In genomic region chr19:11485746-11486145, GRCm38 (mm10) we compare ENCODE assay signal across 18 mouse cellular contexts. TPM values are rescaled to one million over a fixed set of nuclear protein-coding genes. Genes with fewer than 3 reads are reported as not detected.
DNase-seq lines count a peak whose midpoint lies in the region; ATAC-seq lines count a peak whose summit lies in the region.
"Had no signal": no experiment of that assay in that cellular context is flagged by ENCODE, and none has a peak within 500 bp of the region (broad histone marks: within the 10 kb centered on the region; RNA-seq: fewer than 3 reads in every experiment).

Gene Gm8369, plus strand, starts transcription at chr19:11485938.

- no peak within 1 kb of the TSS for H3K4me2 ChIP-seq in midbrain, embryonic 15.5 days
- no peak within 1 kb of the TSS for H3K4me2 ChIP-seq in forebrain, embryonic 15.5 days (replicated peaks)
- H3K4me2 ChIP-seq: heart, embryonic 11.5 days; hindbrain, embryonic 13.5 days; limb, embryonic 13.5 days; midbrain, embryonic 13.5 days had no signal

- intact Hi-C loops in left cerebral cortex, postnatal 36 days (cut with DNase I), result no loop called here

- ATAC-seq in midbrain, embryonic 15.5 days (replicated peaks), result no peak
- ATAC-seq in forebrain, embryonic 15.5 days (replicated peaks), result no peak
- ATAC-seq: midbrain, embryonic 13.5 days had no signal

- peak; percentile 40 to 56 for DNase-seq in frontal cortex, adult 2 months (ENCODE audit: extremely low spot score in 1 of 2, low spot score in 1 of 2)
- DNase-seq in frontal cortex, postnatal 25 days (ENCODE audit: low spot score in 2 of 2), result no peak
- DNase-seq in CD4-positive helper T cell, adult 2 months (ENCODE audit: low read depth, low spot score), result peak; percentile 89
- DNase-seq in layer of hippocampus, adult 18-20 months (ENCODE audit: low spot score in 2 of 2), result peak; percentile 26 to 82
- peak; percentile 15 to 34 for DNase-seq in left cerebral cortex, postnatal 36 days (ENCODE audit: low spot score in 2 of 2)
- no peak for DNase-seq in forebrain, embryonic 10.5 days (ENCODE audit: extremely low spot score, low spot score)
- DNase-seq: cerebellum, adult 11-12 months; spleen, adult 18-20 months; thymus, postnatal 14 days had no signal

- H3K36me3 ChIP-seq in forebrain, embryonic 10.5 days (replicated peaks), result no peaks in the 10 kb centered on the region
- no peaks in the 10 kb centered on the region for H3K36me3 ChIP-seq in midbrain, embryonic 15.5 days (replicated peaks)
- H3K36me3 ChIP-seq in forebrain, embryonic 15.5 days, result no peaks in the 10 kb centered on the region
- H3K36me3 ChIP-seq: hindbrain, embryonic 13.5 days; limb, embryonic 13.5 days; midbrain, embryonic 13.5 days had no signal

- 86% methylated on average over 2 of the region's 2 CpGs for WGBS in forebrain, embryonic 10.5 days
- 86% methylated on average over 2 of the region's 2 CpGs for WGBS in midbrain, embryonic 15.5 days
- WGBS in forebrain, embryonic 15.5 days, result 89% methylated on average over 2 of the region's 2 CpGs

- H3K9me3 ChIP-seq in forebrain, embryonic 10.5 days, result no peaks in the 10 kb centered on the region
- H3K9me3 ChIP-seq in midbrain, embryonic 15.5 days, result no peaks in the 10 kb centered on the region
- H3K9me3 ChIP-seq in forebrain, embryonic 15.5 days, result no peaks in the 10 kb centered on the region
- H3K9me3 ChIP-seq: hindbrain, embryonic 13.5 days; limb, embryonic 13.5 days; midbrain, embryonic 13.5 days had no signal

- no peaks in the 10 kb centered on the region for H3K4me1 ChIP-seq in forebrain, embryonic 10.5 days
- H3K4me1 ChIP-seq in midbrain, embryonic 15.5 days, result no peaks in the 10 kb centered on the region
- no peaks in the 10 kb centered on the region for H3K4me1 ChIP-seq in forebrain, embryonic 15.5 days
- H3K4me1 ChIP-seq: hindbrain, embryonic 13.5 days; limb, embryonic 13.5 days; midbrain, embryonic 13.5 days had no signal

- H3K4me3 ChIP-seq in forebrain, embryonic 10.5 days, result no peak within 1 kb of the TSS
- H3K4me3 ChIP-seq in midbrain, embryonic 15.5 days, result no peak within 1 kb of the TSS
- H3K4me3 ChIP-seq in forebrain, embryonic 15.5 days, result no peak within 1 kb of the TSS
- H3K4me3 ChIP-seq: hindbrain, embryonic 13.5 days; limb, embryonic 13.5 days; midbrain, embryonic 13.5 days had no signal

- no peak within 1 kb of the TSS for H3K27ac ChIP-seq in forebrain, embryonic 10.5 days
- no peak within 1 kb of the TSS for H3K27ac ChIP-seq in midbrain, embryonic 15.5 days
- H3K27ac ChIP-seq in forebrain, embryonic 15.5 days (replicated peaks), result no peak within 1 kb of the TSS
- H3K27ac ChIP-seq: hindbrain, embryonic 13.5 days; limb, embryonic 13.5 days; midbrain, embryonic 13.5 days had no signal

- no peak within 1 kb of the TSS for H3K9ac ChIP-seq in midbrain, embryonic 15.5 days
- no peak within 1 kb of the TSS for H3K9ac ChIP-seq in forebrain, embryonic 15.5 days (replicated peaks)
- H3K9ac ChIP-seq: hindbrain, embryonic 13.5 days; limb, embryonic 13.5 days; midbrain, embryonic 13.5 days had no signal

- no peaks in the 10 kb centered on the region for H3K27me3 ChIP-seq in forebrain, embryonic 10.5 days (ENCODE audit: poor library complexity, severe bottlenecking)
- H3K27me3 ChIP-seq in midbrain, embryonic 15.5 days (replicated peaks), result no peaks in the 10 kb centered on the region
- no peaks in the 10 kb centered on the region for H3K27me3 ChIP-seq in forebrain, embryonic 15.5 days
- H3K27me3 ChIP-seq: hindbrain, embryonic 13.5 days; limb, embryonic 13.5 days; midbrain, embryonic 13.5 days had no signal

RNA-seq across cellular contexts. Expression of gene Gm8369, which starts in this region (rescaled TPM):
- 0.23 and 1.0 TPM in 2 replicates for polyA plus RNA-seq in frontal cortex, adult 2 months (2012; rRNA removed)
- under 1 TPM in 1 of 2 experiments, not detected in 1; 0.20 TPM for total RNA-seq in layer of hippocampus, adult 18-20 months (2021)
- total RNA-seq in left cerebral cortex, postnatal 36 days (2021), result 1 to 10 TPM in 1 of 2 experiments, under 1 TPM in 1; 0.59 to 1.2 TPM
- not detected in 2 replicates for polyA plus RNA-seq in forebrain, embryonic 10.5 days (2016; fragmentation: Nextera tagmentation; extraction: Ambion mirVana)
- polyA plus RNA-seq in midbrain, embryonic 15.5 days (2015; fragmentation: Nextera tagmentation; extraction: Ambion mirVana), result not detected in 2 replicates
- not detected in 2 replicates for polyA plus RNA-seq in forebrain, embryonic 15.5 days (2015; fragmentation: Nextera tagmentation; extraction: Ambion mirVana)
- polyA plus RNA-seq: heart, embryonic 11.5 days; hindbrain, embryonic 13.5 days; kidney, embryonic 14.5 days; limb, embryonic 13.5 days; lung, embryonic 16.5 days; midbrain, embryonic 13.5 days; neural tube, embryonic 14.5 days had no signal

Comparison
In these comparisons a context has a peak if more than half of its experiments do, and no peak if none do; other contexts are left out.
1. DNase-seq: peak in frontal cortex, adult 2 months (2 of 2), CD4-positive helper T cell, adult 2 months (single experiment) and left cerebral cortex, postnatal 36 days (2 of 2); none in frontal cortex, postnatal 25 days (0 of 2) and forebrain, embryonic 10.5 days (single experiment).
2. Peak in DNase-seq in layer of hippocampus, adult 18-20 months; RNA of the gene not detected or under 1 TPM.